Mouse (Mus musculus) left cerebral cortex, postnatal 14 days (tissue): ENCODE data around the gene Srrm4. TPM values are rescaled to one million over a fixed set of nuclear protein-coding genes. Genes with fewer than 3 reads are reported as not detected.

Experiments
- DNase-seq, 2 experiments: peaks; one replicate each; pipeline ENCODE4 v3.0.0; 2021 to 2022; ENCODE audit warnings: low spot score in 2 of 2, mixed read lengths in 1 of 2
- intact Hi-C: fragments of 180-260 bp; cut with DNase I; formaldehyde crosslinking; loops from one replicate; pipeline ENCODE4 v1.15.1; 2025
- long read RNA-seq, 2 experiments: library from polyadenylated mRNA; stranded (forward); transcript quantifications; one replicate each; pipeline ENCODE4 v2.0.0; 2021
- total RNA-seq, 2 experiments: library from RNA; stranded (reverse); gene quantifications; 2 replicates each; pipeline ENCODE4 v1.2.3; 2021

The Srrm4 gene
- total RNA-seq, result 10 to 100 TPM; 28.4 to 29.1 TPM
- long read RNA-seq, experiment 1, partial matches to known transcripts, result 0 of 4 reads
- long read RNA-seq, experiment 1, other reads (novel, unspliced or antisense), result 4 of 4 reads
- long read RNA-seq, experiment 2, full-length matches to known transcripts, result 1 of 7 reads
- long read RNA-seq, experiment 2, partial matches to known transcripts, result 6 of 7 reads
- long read RNA-seq, experiment 2, other reads (novel, unspliced or antisense), result 0 of 7 reads

DNA sequence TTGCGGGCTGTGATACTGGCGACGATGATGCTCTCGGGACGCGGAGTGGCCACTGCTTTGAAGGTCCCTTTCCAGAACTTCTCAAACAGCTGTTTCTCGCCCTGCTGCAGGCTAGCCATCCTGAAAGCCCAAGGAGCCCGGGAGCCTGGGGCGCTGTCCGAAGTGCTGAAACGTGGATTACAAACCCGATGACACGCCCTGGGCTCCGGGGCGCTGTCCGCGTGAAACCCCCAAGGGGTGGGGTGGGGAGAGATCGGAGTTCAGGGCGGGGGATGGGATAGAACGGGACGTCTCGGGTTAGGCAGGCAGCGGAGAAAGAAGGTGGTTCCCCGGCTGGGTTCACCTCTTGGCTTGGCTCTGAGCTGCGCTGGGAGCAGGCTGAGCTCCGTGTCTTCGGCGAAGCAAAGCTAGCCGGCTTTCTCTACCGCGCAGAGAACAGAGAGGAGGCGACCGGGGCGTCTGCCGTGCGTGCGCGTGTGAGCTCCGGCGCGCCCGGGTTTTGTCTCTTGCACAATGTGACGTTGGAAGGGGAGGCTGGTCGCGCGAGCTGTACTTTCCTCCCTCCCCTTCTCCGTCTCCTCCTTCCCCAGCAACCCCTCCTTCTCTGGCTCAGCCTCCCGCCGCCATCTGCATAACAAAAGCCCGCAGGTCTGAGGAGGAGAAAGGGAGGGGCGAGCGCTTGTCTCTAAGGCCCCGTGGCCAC, at the start of gene Srrm4:
Gene Srrm4 (minus strand): TSS at position 472 of the 703 bp plus-strand sequence.
- peak; percentile 89 to 91 for DNase-seq
- intact Hi-C loops, result loop anchor here (2.0 to 10.0 kb wide), 6 partner anchors 61 to 467 kb away; no protein-coding TSS in a partner anchor

DNA sequence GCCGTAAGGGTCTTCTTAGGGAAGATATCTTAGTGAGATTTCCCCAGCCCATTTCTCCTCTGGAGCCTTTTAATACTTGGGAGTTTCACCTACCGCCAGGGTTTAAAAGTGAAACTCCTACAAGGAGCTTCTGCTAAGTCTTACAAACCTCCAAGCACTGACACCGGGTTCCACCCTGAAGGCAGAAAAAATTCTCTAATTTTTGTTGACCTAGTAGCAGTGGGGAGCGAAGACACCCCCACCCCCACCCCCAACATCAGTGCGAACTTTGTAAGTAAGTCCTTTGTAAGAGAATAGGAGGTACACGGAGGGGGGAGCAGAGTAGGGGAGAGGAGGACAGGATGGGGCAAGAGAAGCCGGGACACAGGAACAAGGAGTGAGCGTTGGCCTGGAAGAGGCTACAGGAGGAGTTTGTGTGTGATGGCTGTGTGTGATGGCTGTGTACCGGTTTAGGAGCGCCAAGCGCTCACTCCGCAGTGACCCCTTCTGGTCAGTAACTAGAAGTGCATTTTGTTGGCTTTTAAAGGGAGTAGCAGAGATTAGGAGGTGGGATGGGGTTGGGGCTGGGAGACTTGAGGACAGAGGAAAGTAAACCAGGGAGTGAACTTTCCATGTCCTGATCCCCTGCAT, 1.3 kb upstream of the Srrm4 start:
- intact Hi-C loops, result loop anchor here (2.0 to 10.0 kb wide), 6 partner anchors 59 to 468 kb away; no protein-coding TSS in a partner anchor
- DNase-seq, result peak; percentile 39 to 69

DNA sequence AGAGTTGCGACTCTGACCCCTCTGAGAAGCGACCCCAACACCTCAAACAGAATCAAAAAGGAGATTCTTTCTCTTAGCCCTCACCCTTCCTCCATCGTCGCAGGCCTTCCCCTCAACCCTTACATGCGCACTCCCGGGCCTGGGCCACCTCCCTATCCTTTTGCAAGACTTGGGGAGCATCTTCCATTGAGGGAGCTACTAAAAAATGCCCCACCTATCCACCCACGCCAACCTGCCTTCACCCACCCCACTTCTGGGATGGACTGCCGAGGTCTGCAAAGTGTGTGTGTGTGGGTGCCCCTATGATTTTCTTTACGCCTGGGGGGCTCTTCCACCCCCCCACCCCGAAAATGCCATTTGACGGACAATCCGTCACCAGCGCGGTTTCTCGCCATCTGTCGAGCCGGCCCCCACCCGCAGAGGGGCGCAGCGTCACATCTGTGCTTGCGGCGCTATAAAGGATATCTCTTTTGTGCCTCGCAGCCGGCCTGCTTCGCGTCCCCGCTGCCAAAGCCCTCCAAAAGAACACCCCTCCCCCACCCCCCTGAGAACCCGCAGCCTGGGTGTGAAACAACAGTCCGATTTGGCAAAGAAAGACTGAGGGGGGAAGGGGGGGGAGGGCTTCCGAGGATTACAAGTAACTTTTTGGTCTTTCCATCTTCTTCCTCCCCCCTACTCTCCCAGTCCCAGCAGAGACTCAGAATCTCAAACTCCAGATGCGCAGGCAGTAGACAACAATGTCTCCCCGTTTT, 608 bp upstream of the Srrm4 start:
- DNase-seq, result peak; percentile 33 to 43
- intact Hi-C loops, result loop anchor here (2.0 to 10.0 kb wide), 6 partner anchors 60 to 467 kb away; no protein-coding TSS in a partner anchor

DNA sequence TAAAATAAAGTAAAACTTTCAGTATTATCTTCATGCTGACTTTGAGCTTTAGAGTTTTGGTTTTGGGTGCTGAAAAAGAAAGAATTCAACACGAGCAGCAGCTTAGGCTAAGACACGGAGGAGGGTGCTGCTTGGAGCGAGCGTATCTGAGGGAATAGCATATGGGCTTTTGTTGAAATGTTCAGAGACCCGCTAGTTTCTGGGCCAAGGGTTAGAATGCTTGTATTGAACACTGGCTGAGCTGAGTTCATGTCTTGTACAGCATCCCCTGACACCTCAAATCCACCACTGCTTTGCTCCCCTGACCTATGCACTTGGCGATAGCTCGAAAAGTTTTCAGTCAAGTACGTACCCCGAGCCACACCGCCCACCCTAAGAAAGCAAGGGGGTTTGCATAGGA, 919 bp downstream of the Srrm4 start:
- intact Hi-C loops, result loop anchor here (5.0 to 10.0 kb wide), 5 partner anchors 62 to 466 kb away; no protein-coding TSS in a partner anchor
- peak in 1 of 2 experiments; percentile 32 for DNase-seq

DNA sequence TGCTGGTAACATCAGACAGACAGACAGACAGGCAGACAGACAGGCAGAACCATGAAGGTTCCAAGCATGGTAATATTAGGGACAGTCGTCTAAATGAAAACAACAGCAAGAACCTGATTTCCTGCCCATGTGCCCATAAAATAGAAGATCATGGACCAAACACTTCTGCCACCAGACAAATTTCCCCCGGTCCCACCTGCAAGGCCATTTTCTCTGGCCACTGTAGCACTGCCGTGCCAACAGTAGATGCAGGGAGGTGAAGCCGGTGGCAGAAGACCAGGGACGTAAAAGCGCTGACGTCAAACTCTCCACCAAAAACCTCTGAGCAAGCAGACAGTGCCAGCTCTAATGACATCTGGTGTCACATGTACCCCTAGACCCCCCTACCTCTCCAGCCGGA, 2.0 kb downstream of the Srrm4 start:
- intact Hi-C loops, result loop anchor here (5.0 to 10.0 kb wide), 5 partner anchors 63 to 465 kb away; no protein-coding TSS in a partner anchor
- no peak for DNase-seq

DNA sequence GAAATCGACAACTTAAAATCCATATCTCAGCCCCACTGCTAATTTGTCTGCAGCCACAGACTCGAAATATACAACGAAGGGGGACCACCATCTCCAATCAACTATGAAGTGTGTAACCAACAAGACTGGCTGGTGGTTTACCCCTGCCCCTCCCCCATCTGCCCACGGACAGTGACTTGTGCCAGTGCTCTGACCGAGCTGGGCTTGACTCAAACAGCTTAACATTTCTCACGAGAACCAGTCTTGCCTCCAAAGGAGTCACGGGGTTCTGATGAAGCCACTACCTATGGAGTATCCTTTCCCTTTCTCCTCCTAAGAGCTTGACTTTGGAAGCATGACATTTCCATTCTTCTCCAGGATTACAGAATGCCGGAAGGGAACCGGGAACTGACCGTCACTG, 2.8 kb downstream of the Srrm4 start:
- DNase-seq, result peak in 1 of 2 experiments; percentile 31
- intact Hi-C loops, result no loop called here

DNA sequence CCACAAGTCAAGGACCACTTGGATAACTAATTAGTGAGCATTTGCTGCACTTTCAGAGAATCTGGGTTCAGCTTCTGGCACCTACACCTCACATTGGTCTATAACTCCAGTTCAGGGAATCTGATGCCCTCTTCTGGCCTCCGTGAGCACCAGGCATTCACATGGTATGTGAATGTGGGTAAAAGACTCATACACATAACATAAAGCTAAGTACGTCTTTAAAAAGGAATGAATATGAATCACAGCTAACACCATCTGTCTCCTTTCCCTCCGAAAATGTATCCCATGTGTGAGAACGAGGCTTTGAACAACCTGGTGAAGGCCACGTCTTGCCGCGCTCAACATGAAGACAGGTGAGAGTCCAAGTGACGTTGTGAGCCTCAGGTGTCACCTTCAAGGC, 12.1 kb downstream of the Srrm4 start:
- intact Hi-C loops, result no loop called here
- no peak for DNase-seq

DNA sequence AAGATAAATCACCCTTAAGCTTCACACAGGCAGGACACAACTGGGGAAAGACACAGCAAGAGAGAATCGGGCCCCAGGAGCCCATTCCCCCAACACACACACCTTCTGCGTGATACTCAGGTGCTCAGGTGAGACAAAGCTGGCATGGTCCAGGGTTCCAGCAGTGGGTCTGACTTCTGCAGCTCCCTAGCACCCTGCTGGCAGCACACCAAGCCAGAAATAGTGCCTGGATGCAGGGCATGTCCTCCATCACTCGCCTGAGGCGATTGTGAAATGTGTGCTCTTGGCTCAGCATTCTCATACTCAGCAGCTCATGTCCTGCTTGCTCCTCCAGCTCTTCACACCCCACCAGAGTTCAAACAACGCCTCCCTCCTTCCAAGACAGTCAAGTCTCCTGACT, 14.5 kb downstream of the Srrm4 start:
- no peak for DNase-seq

DNA sequence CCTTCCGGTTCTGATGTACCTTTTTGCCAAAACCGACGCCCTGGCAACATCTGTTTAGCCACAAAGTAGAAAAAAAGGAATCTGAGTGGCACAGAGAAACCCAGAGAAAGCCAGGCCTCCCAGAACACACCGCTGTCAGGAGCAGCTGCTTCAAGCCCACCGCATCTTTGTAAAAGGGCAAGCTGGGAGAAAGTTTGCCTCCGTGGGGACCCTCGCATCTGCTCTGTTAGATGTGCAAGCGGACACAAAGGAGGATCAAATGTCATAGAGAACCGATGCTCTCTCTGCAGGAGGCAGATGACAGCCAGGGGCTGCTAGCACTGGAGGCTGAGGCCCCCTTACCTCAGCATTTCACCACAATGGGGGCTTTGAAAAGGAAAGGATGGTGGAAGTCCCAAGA, 18.3 kb downstream of the Srrm4 start:
- intact Hi-C loops, result no loop called here
- DNase-seq, result no peak

More for the DNA sequence above, 14.5 kb downstream of the Srrm4 start:
- intact Hi-C loops, result no loop called here

DNA sequence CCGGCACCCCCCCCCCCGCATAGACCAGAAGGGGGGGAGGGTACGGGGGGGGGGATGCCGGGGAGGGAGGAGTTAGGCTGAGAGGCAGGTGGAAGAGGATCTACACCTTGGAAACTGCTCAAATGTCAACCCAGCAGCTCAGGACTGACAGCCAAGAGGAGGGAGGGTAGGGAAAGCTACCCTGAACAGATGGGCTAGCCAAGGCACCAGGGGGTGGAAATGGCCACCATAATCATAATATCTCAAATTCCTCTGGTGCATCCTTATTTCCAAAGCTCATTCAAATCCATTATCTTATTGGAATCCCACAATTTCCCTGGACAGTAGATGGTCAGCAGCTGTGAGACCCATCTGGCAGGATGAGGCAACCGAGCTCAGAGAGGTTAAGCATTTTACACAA, 19.7 kb downstream of the Srrm4 start:
- DNase-seq, result no peak
- intact Hi-C loops, result no loop called here

DNA sequence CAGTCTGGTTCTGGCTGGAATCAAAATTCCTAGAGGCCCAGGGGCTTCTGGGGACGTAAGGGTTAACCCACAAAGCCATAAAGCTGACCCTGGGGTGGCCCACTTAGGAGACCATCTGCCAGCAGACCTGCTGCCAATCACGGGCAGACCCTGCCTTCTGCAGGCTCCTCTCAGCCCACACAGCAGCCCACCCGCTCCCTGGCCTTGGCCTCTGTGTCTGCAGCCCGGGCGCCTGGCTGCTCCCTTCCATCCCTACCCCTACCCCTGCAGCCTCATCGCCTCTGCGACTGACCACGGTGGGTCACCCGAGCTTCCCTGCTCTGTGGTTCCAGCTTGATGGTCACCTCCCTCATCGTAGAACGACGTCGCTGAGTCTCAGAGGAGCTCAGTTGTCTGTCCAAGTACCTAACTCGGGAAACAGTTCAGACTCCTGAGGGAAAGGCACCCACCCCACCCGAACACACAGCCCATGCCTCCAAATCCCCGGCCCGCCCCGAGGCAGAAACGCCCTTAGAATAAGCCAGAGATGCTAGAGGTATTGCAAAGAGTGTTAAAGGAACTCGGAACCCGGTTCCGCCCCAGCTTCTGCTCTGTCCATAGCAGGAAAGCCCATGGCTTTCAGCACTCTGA, 20.3 kb downstream of the Srrm4 start:
- intact Hi-C loops, result no loop called here
- DNase-seq, result no peak

DNA sequence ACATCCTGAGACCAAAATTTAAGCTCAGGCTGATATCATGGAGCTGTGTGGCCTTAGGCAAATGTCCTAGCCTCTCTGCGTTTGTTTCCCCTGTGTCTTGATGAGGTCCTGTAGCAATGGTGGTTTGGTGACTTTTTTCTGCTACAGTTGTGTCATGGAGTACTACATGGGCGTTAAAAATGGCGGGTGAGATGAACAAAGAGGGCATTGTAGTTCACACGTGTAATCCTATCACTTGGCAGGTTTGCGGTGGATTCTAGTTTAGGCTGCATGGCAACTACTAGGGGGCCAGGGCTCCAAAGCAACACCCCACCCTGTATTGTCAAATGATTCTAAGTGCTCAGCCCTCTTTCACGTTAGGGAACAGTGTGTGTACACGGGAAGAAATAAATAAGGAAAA, 21.1 kb downstream of the Srrm4 start:
- no peak for DNase-seq
- intact Hi-C loops, result no loop called here

DNA sequence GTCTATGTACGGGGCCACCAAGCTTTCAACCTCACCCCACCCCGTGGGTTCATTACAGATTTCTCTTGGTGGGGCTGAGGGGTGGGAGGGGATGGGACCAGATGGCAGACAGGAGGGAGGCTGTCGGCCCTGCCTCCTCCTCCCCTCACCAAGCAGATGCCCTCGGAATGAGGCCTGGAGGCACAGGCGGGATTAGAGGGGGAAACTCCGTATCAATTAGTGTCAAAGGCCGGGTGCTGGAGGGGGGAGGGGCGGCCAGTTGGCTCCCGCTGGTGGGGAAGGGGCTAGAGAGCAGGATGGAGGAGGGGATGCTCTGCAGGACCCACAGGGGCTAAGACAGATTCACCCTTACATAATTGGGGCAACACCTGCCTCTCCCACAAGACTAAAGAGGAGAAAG, 22.0 kb downstream of the Srrm4 start:
- intact Hi-C loops, result no loop called here
- DNase-seq, result no peak

DNA sequence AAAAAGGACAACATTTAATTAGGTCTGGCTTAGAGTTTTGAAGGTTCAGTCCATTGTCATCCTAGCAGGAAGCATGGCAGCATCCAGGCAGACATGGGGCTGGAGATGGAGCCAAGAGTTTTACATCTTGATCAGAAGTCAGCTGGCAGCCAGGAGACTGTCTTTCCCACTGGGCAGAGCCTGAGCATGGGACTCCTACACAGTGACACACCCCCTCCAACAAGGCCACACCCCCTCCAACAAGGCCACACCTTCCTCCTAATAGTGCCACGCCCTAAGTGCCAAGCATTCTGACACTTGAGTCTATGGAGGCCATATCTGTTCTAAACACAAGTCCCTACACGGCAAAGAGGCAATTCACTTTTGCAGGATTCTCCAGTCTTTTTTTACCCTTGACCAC, 23.6 kb downstream of the Srrm4 start:
- intact Hi-C loops, result no loop called here
- DNase-seq, result no peak

DNA sequence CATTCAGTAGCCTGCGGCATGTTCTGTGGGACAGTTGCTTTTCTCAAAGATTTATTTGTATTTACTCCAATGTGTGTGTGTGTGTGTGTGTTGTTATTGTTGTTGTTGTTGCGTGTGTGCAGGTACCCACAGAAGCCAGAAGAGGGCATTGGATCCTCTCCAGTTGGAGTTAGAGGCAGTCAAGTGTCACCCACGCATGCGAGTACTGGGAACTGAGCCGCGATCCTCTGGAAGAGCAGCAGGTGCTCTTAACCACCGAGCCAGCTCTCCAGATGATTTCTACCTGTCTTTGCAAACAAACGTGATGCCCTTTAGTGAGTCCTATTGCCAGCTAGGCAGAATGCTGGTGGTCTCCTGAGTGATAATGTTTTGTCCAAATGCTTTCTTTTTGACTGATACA, 24.3 kb downstream of the Srrm4 start:
- intact Hi-C loops, result no loop called here

DNA sequence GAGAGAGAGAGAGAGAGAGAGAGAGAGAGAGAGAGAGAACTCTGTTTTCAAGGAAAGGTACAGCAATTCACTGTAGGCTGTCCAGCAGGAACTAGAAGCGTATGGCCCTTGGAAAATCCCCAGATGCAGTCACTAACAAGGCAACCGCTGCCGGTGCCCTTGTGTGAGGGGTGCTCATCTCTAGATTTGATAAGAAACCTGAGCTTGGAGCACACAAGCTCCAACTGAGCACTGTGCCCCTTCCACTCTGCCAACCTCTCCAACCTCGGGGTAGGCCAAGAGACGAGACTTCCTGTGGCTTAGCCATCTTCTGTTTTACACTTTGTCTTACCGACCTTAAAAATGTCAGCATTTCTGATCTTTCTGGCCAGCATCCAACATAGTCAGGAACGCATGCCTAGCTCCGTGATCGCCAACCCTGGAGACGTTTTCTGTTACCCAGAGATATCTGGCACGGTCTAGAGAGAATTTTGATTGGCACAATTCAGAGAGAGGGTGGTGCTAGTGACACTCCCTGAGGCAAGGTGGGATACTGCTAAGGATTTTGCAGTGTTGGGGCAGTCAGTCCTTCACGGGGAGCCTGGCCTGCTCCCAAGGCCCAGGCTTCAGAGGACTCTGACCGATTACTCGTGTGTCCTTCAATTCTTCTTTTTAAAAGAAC, 25.1 kb downstream of the Srrm4 start:
- no peak for DNase-seq
- intact Hi-C loops, result no loop called here

More for the DNA sequence above, 24.3 kb downstream of the Srrm4 start:
- DNase-seq, result no peak

DNA sequence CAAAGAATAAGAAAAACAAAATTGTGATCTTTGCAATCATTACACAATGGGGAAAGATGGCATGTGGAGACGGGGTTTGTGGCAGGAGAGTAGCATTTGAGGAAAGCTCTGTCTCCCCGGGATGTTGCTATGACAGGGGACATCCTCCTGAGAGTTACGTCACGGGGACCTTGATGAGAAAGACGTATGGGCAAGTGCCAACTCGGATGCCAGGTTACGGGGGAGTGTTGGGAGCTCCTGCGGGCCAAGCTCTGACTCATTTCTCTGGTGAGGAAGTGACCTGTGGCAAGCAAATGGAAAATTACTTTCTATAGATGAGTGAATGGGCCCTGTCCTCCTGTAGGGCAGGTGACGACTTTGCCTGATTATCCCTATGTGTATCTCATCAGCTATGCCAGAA, 26.0 kb downstream of the Srrm4 start:
- intact Hi-C loops, result no loop called here
- DNase-seq, result no peak

DNA sequence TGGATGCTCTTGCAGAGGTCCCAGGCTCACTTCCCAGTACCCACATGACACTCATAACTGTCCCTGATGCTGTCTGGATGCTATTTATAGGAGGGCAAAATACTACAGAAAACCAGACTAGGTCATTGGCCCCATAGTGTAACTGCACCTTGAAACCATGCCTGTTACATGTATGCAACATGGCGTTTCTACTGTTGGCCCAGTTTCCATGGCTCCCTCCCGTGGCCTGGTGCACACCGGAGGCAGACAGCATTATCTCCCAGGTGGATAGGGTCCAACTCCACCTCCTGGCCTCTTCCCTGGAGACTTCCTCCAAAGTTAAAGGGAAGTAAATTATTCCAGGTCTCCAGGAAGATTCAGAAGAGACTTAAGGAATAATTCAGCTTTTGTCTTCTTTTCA, 27.2 kb downstream of the Srrm4 start:
- intact Hi-C loops, result no loop called here

DNA sequence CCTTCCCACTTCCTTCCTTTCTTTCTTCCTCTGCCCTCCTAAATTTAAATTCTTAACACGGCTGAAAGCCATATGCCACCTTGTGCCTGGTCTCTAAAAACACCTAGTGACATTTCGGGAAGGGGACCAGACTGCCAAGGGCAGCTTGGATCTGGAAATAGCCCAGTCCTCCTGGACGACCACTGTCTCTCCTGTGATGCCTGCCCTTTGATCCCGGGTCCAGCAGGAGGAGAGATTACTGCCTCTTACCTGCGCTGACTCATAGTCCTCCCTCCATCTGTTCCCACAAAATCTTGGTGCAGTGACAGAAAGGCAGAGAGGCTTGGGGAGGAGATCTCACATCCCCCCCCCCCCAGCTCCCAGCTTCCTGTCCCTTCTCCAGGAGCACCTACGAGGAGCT, 27.9 kb downstream of the Srrm4 start:
- DNase-seq, result no peak
- intact Hi-C loops, result no loop called here

More for the DNA sequence above, 27.2 kb downstream of the Srrm4 start:
- DNase-seq, result no peak
